Mouse (Mus musculus) gastrocnemius, postnatal 4 days (tissue): Measurements from ENCODE around the gene Aldh4a1. TPM values are rescaled to one million over a fixed set of nuclear protein-coding genes. Genes with fewer than 3 reads are reported as not detected.

ENCODE experiments used
- DNase-seq, 2 experiments: peaks; one replicate each; pipeline ENCODE4 v3.0.0; 2021 to 2022; ENCODE audit warnings: low spot score in 2 of 2, mixed read lengths in 2 of 2
- total RNA-seq, 2 experiments: library from RNA; stranded (reverse); gene quantifications; 2 replicates each; pipeline ENCODE4 v1.2.3; 2021

Aldh4a1 gene
- total RNA-seq, 2 experiments from 2014 or later = 26.0 to 34.7 TPM

- no peak for DNase-seq
These were observed 6.2 kb upstream of the Aldh4a1 start for GRCm38 (mm10) chr4:139616276-139617000.

- no peak for DNase-seq
These were observed 5.7 kb upstream of the Aldh4a1 start for GRCm38 (mm10) chr4:139617001-139617364.

- DNase-seq = no peak
These were observed 2.9 kb upstream of the Aldh4a1 start for GRCm38 (mm10) chr4:139619765-139620164.

DNA sequence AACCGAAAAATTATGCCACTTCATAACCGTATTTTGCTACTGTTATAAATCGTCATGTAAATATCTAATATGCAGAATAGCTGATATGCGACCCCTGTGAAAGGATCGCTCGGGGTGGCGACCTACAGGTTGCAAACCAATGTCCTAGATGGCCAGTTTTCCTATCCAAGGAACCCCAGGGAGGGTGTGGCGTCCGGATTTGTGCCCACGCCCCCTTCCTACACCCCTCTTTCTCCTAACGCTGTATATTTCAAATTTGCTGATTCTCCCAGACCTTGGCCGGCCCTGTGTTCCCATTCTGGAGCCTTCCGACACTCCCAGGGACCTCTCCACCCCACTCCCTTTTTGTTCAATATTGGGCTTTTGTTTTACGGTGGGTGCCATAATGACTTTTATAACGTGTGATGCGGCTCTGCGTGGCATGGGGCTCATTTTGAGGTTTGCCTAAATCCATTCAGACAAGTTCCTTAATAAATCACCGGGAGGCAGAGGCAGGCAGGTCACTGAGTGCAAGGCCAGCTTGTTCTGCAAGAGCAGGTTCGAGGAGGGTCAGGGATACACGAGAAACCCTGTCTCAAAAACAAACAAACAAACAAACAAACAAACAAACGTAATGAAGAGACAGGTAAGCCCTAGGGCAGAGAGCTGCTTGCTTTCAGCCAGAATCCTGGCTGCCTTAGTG is 909 bp downstream of the Aldh4a1 start:
- DNase-seq = no peak

DNA sequence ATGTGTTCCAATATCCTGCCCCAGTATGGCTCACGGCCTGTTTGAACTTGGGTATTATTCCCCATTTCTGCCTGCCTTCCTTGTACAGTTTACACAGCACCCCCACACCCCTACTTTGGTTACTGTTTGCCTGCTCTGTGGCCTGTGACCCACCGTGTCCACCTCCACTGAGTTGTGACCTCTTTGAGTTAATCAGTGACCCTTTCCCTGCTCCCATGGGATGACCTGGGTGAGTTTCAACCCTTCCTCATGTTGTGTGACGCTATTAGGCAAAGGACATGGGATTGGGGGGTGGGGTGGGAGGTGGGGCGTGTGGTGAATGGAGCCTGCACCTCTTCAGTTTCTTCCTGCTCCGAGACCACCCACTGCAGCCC is 1.4 kb downstream of the Aldh4a1 start:
- DNase-seq = no peak

- DNase-seq = no peak
These were observed 2.0 kb downstream of the Aldh4a1 start for GRCm38 (mm10) chr4:139624706-139625105.

GRCm38 (mm10) chr4:139627361-139627760 is 4.7 kb downstream of the Aldh4a1 start:
- no peak for DNase-seq

DNA sequence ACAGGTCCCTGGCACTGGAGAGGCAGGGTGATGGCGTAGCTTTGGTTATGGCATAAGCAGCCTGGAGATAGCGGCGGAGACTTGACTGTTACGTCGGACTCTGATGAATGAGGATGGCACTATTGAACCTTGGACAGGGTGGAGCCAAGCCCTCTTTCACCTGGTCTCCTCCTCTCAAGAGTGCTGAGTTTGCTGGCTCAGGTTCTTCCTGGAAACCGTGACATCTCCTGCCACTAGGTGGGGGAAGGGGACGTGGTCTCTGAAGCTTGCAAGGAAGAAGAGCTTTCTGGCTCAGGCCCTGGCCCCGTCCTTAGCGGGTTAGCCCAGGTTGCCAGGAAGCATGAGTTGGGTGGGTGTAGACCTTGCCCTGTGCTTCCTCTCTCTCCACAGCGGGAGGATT is 7.5 kb downstream of the Aldh4a1 start:
- DNase-seq = no peak

- no peak for DNase-seq
These were observed 8.5 kb downstream of the Aldh4a1 start for GRCm38 (mm10) chr4:139631141-139631540.

GRCm38 (mm10) chr4:139631569-139632253 is 9.0 kb downstream of the Aldh4a1 start:
- no peak for DNase-seq

- DNase-seq = no peak
These were observed 9.6 kb downstream of the Aldh4a1 start for GRCm38 (mm10) chr4:139632254-139632580.

DNA sequence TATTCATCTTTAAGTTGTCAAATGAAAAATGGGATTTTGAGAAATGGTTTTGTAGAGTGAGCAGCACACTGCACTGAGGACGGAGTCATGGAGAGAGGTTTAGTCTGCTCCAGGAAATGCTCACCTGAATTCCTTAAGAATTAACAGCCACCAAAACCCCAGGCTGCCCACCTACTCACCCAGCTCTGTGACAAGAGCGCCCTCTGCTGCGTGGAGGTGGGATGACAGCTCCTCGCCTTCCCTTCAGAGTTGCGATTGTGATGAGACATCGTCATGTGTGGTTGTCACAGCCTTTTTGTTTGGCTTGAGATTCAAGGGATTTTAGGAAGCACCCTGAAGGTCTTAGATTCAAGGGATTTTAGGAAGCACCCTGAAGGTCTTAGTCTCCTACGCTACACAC is 13.7 kb downstream of the Aldh4a1 start:
- DNase-seq = peak; percentile 60 to 68

DNA sequence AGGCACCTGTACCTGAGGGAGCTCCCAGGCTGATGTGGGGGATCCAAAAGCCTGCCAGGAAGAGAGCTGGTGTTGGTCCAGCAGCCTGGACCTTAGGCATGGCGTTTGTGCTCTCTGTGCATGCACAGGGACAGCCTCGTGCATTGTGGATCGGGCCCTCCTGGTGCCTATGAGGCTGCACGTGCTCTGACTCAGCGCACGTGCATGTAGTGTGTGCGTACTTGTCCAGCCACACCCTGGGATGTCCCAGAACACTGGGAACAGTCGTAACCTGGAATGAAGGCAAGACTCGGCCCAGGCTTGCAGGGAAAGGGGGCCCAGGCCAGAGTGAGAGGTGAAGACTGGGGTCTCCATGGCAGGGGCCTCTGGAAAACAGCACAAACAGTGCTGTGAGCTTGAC is 15.2 kb downstream of the Aldh4a1 start:
- no peak for DNase-seq

- no peak for DNase-seq
These were observed 15.7 kb downstream of the Aldh4a1 start for GRCm38 (mm10) chr4:139638356-139638755.

- no peak for DNase-seq
These were observed 17.1 kb downstream of the Aldh4a1 start for GRCm38 (mm10) chr4:139639801-139640200.

DNA sequence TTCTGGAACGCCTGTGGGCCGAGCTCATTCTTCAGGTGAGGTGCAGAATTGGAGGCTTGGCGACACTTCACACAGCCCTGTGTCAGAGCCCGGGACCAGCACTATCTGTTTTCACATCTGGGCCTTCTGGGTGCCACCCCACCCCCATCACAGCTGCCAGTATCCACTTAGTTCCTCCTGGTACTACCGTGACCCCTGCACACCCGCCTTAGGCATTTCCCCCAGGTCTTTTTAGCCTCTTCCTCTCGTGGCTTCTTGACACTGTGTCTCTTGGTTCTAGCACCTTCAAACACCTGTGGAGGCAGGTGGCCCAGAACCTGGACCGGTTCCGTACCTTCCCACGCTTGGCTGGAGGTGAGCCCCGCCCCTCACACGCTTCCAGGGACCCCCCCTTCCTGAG is 17.7 kb downstream of the Aldh4a1 start:
- DNase-seq = no peak

DNA sequence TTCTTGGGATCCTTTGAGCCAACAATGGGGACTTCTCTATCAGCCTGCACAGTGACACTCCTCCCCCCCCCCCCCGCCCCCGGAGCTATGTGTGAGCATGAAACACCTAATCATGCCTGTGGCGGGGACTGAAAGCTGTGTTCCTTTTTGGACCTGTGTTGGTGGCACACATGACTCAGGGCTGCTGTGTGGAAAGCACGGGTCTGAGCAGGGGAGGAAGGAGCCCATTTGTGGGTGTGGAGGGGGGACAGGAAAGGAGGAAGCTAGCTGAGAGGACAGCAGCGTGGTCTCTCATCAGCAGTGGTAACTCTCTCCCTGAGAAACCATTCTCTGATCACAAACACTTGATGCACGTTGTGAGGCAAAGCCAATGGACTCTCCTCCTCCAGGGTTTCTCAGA is 18.1 kb downstream of the Aldh4a1 start:
- no peak for DNase-seq

GRCm38 (mm10) chr4:139641829-139642425 is 19.3 kb downstream of the Aldh4a1 start:
- DNase-seq = no peak

GRCm38 (mm10) chr4:139643972-139644371 is 21.3 kb downstream of the Aldh4a1 start:
- peak; percentile 64 to 76 for DNase-seq

GRCm38 (mm10) chr4:139646916-139647315 is 24.2 kb downstream of the Aldh4a1 start:
- DNase-seq = no peak

DNA sequence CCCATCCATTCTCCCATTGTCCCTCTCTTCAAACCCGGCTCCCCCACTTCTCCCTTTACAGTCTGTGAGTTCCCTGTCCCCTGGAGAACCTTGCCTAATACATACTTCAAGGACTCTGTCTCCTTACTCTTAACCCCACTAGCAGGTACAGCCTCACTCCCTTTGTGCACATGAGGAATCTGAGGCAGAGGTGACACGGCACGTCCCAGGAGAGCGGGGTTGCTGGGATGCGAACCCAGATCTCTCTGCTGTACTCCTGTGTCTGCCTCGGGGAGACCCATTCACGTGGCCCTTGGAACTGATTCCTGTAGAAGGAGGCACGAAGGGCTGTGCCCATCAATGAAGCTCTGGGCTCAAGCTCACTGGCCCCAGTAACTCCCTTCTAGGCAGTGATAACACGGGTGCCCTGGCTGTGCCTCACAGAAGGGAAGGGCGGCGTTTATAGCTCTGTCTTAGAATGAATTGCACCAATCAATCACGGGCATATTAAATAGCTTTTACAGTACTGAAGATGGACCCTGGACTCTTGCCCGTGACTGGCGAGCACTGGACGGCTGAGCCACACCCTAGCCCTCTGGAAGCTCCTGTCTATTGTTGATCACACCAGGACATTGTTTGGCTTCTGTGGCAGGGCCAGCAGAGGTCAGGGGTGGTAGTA is 27.5 kb downstream of the Aldh4a1 start:
- no peak for DNase-seq

- no peak for DNase-seq
These were observed 28.2 kb downstream of the Aldh4a1 start for GRCm38 (mm10) chr4:139650907-139651306.
